Mouse (Mus musculus): Measurements from ENCODE around the gene Itga11. TPM values are rescaled to one million over a fixed set of nuclear protein-coding genes. Genes with fewer than 3 reads are reported as not detected.

The Itga11 gene
- polyA plus RNA-seq (2016; fragmentation: Nextera tagmentation; extraction: Ambion mirVana) = 4.5 and 7.6 TPM in 2 replicates

GRCm38 (mm10) chr9:62677641-62678549 is at the start of gene Itga11:
Gene Itga11 (plus strand): TSS chr9:62677826.
- 1% methylated on average over 43 of the region's 45 CpGs for WGBS
- H3K9ac ChIP-seq (replicated peaks) = peak within 1 kb of the TSS; percentile 75

GRCm38 (mm10) chr9:62630631-62631240 is 46.9 kb upstream of the Itga11 start:
- H3K9me3 ChIP-seq = peaks cover 7% of the 10 kb centered on the region
- 79% methylated on average over 10 of the region's 10 CpGs for WGBS
- no peaks in the 10 kb centered on the region for H3K27me3 ChIP-seq
- H3K4me3 ChIP-seq (replicated peaks) = no peak overlapping the region
- H3K4me2 ChIP-seq = no peak overlapping the region
- no peak overlapping the region for H3K9ac ChIP-seq (replicated peaks)
- H3K4me1 ChIP-seq (replicated peaks) = peaks cover 22% of the 10 kb centered on the region
- no peaks in the 10 kb centered on the region for H3K36me3 ChIP-seq
- no peak for ATAC-seq (ENCODE audit: insufficient number of reproducible peaks, insufficient read depth, low FRiP score, low TSS enrichment, low read depth)
- no peak overlapping the region for H3K27ac ChIP-seq

More at GRCm38 (mm10) chr9:62677641-62678549, at the start of gene Itga11:
- no peak for ATAC-seq (ENCODE audit: insufficient number of reproducible peaks, insufficient read depth, low FRiP score, low TSS enrichment, low read depth)
- peak within 1 kb of the TSS; percentile 51 for H3K4me3 ChIP-seq (replicated peaks)
- H3K27me3 ChIP-seq = peaks cover 34% of the 10 kb centered on the region
- peaks cover 29% of the 10 kb centered on the region for H3K4me1 ChIP-seq (replicated peaks)
- no peaks in the 10 kb centered on the region for H3K9me3 ChIP-seq
- H3K27ac ChIP-seq = peak within 1 kb of the TSS; percentile 74
- H3K4me2 ChIP-seq = peak within 1 kb of the TSS; percentile 88
- H3K36me3 ChIP-seq = no peaks in the 10 kb centered on the region

- H3K27me3 ChIP-seq = no peaks in the 10 kb centered on the region
- H3K9ac ChIP-seq (replicated peaks) = no peak overlapping the region
- H3K27ac ChIP-seq = peak overlapping the region; percentile 8; the same call in 1 of the 2 replicates
- H3K4me1 ChIP-seq (replicated peaks) = peaks cover 12% of the 10 kb centered on the region
- H3K9me3 ChIP-seq = peaks cover 7% of the 10 kb centered on the region
- H3K4me3 ChIP-seq (replicated peaks) = no peak overlapping the region
- no peaks in the 10 kb centered on the region for H3K36me3 ChIP-seq
- 62% methylated on average over 6 of the region's 6 CpGs for WGBS
- H3K4me2 ChIP-seq = no peak overlapping the region
- no peak for ATAC-seq (ENCODE audit: insufficient number of reproducible peaks, insufficient read depth, low FRiP score, low TSS enrichment, low read depth)
Measured at GRCm38 (mm10) chr9:62632392-62632791, 45.2 kb upstream of the Itga11 start.

- Histone ChIP-seq H3K4me3 (replicated peaks) (no peak overlapping the region), H3K27me3 (no peaks in the 10 kb centered on the region), H3K27ac (0 out of 2 replicates have a peak overlapping the region, but pooled peaks have one; percentile 29), H3K4me2 (no peak overlapping the region), H3K4me1 (replicated peaks) (peaks cover 10% of the 10 kb centered on the region), H3K36me3 (no peaks in the 10 kb centered on the region), H3K9me3 (no peaks in the 10 kb centered on the region), H3K9ac (replicated peaks) (no peak overlapping the region)
- 54% methylated on average over 6 of the region's 6 CpGs for WGBS
- ATAC-seq (ENCODE audit: insufficient number of reproducible peaks, insufficient read depth, low FRiP score, low TSS enrichment, low read depth) = no peak
Measured at GRCm38 (mm10) chr9:62638045-62638444, 39.6 kb upstream of the Itga11 start.

- H3K4me2 ChIP-seq = no peak overlapping the region
- WGBS = 75% methylated on average over 4 of the region's 4 CpGs
- H3K9me3 ChIP-seq = no peaks in the 10 kb centered on the region
- H3K9ac ChIP-seq (replicated peaks) = no peak overlapping the region
- no peak for ATAC-seq (ENCODE audit: insufficient number of reproducible peaks, insufficient read depth, low FRiP score, low TSS enrichment, low read depth)
- H3K36me3 ChIP-seq = no peaks in the 10 kb centered on the region
- peaks cover 21% of the 10 kb centered on the region for H3K4me1 ChIP-seq (replicated peaks)
- no peaks in the 10 kb centered on the region for H3K27me3 ChIP-seq
- H3K4me3 ChIP-seq (replicated peaks) = no peak overlapping the region
- H3K27ac ChIP-seq = no peak overlapping the region
Measured at GRCm38 (mm10) chr9:62639686-62640085, 37.9 kb upstream of the Itga11 start.

GRCm38 (mm10) chr9:62640188-62640587 is 37.4 kb upstream of the Itga11 start:
- no peak for ATAC-seq (ENCODE audit: insufficient number of reproducible peaks, insufficient read depth, low FRiP score, low TSS enrichment, low read depth)
- H3K36me3 ChIP-seq = no peaks in the 10 kb centered on the region
- peaks cover 26% of the 10 kb centered on the region for H3K4me1 ChIP-seq (replicated peaks)
- 82% methylated on average over 2 of the region's 2 CpGs for WGBS
- H3K9ac ChIP-seq (replicated peaks) = no peak overlapping the region
- H3K4me3 ChIP-seq (replicated peaks) = no peak overlapping the region
- no peak overlapping the region for H3K4me2 ChIP-seq
- H3K27me3 ChIP-seq = no peaks in the 10 kb centered on the region
- no peak overlapping the region for H3K27ac ChIP-seq
- no peaks in the 10 kb centered on the region for H3K9me3 ChIP-seq

GRCm38 (mm10) chr9:62645716-62646400 is 31.8 kb upstream of the Itga11 start:
- H3K36me3 ChIP-seq = no peaks in the 10 kb centered on the region
- no peak for ATAC-seq (ENCODE audit: insufficient number of reproducible peaks, insufficient read depth, low FRiP score, low TSS enrichment, low read depth)
- no peaks in the 10 kb centered on the region for H3K27me3 ChIP-seq
- no peak overlapping the region for H3K4me3 ChIP-seq (replicated peaks)
- H3K4me2 ChIP-seq = no peak overlapping the region
- H3K9me3 ChIP-seq = no peaks in the 10 kb centered on the region
- H3K27ac ChIP-seq = peak overlapping the region; percentile 82
- H3K4me1 ChIP-seq (replicated peaks) = peaks cover 48% of the 10 kb centered on the region
- 69% methylated on average over 6 of the region's 6 CpGs for WGBS
- 0 out of 2 replicates have a peak overlapping the region, but pooled peaks have one; percentile 14 for H3K9ac ChIP-seq (replicated peaks)

GRCm38 (mm10) chr9:62646721-62647183 is 30.9 kb upstream of the Itga11 start:
- Histone ChIP-seq H3K4me3 (replicated peaks) (no peak overlapping the region), H3K27ac (peak overlapping the region; percentile 82), H3K27me3 (no peaks in the 10 kb centered on the region), H3K9me3 (no peaks in the 10 kb centered on the region), H3K4me1 (replicated peaks) (peaks cover 48% of the 10 kb centered on the region), H3K9ac (replicated peaks) (no peak overlapping the region), H3K36me3 (no peaks in the 10 kb centered on the region), H3K4me2 (no peak overlapping the region)
- peak; percentile 66 for ATAC-seq (ENCODE audit: insufficient number of reproducible peaks, insufficient read depth, low FRiP score, low TSS enrichment, low read depth)
- 24% methylated on average over 7 of the region's 7 CpGs for WGBS

GRCm38 (mm10) chr9:62649444-62649843 is 28.2 kb upstream of the Itga11 start:
- no peak overlapping the region for H3K9ac ChIP-seq (replicated peaks)
- H3K36me3 ChIP-seq = no peaks in the 10 kb centered on the region
- ATAC-seq (ENCODE audit: insufficient number of reproducible peaks, insufficient read depth, low FRiP score, low TSS enrichment, low read depth) = no peak
- no peaks in the 10 kb centered on the region for H3K9me3 ChIP-seq
- WGBS = 87% methylated on average over 3 of the region's 3 CpGs
- H3K4me1 ChIP-seq (replicated peaks) = peaks cover 43% of the 10 kb centered on the region
- no peak overlapping the region for H3K4me3 ChIP-seq (replicated peaks)
- no peaks in the 10 kb centered on the region for H3K27me3 ChIP-seq
- no peak overlapping the region for H3K4me2 ChIP-seq
- H3K27ac ChIP-seq = peak overlapping the region; percentile 53; the same call in 1 of the 2 replicates

- 70% methylated on average over 6 of the region's 6 CpGs for WGBS
- Histone ChIP-seq H3K9ac (replicated peaks) (no peak overlapping the region), H3K4me3 (replicated peaks) (no peak overlapping the region), H3K36me3 (no peaks in the 10 kb centered on the region), H3K27me3 (0 out of 2 replicates have a peak, but pooled peaks cover 2% of the 10 kb centered on the region), H3K4me1 (replicated peaks) (peaks cover 42% of the 10 kb centered on the region), H3K4me2 (no peak overlapping the region), H3K27ac (peak overlapping the region; percentile 56; the same call in 1 of the 2 replicates), H3K9me3 (no peaks in the 10 kb centered on the region)
- no peak for ATAC-seq (ENCODE audit: insufficient number of reproducible peaks, insufficient read depth, low FRiP score, low TSS enrichment, low read depth)
Measured at GRCm38 (mm10) chr9:62650764-62651163, 26.9 kb upstream of the Itga11 start.

- H3K9ac ChIP-seq (replicated peaks) = no peak overlapping the region
- H3K4me2 ChIP-seq = no peak overlapping the region
- H3K36me3 ChIP-seq = no peaks in the 10 kb centered on the region
- H3K4me3 ChIP-seq (replicated peaks) = no peak overlapping the region
- peaks cover 21% of the 10 kb centered on the region for H3K4me1 ChIP-seq (replicated peaks)
- 0 out of 2 replicates have a peak, but pooled peaks cover 2% of the 10 kb centered on the region for H3K27me3 ChIP-seq
- WGBS = 65% methylated on average over 6 of the region's 6 CpGs
- H3K27ac ChIP-seq = 0 out of 2 replicates have a peak overlapping the region, but pooled peaks have one; percentile 12
- ATAC-seq (ENCODE audit: insufficient number of reproducible peaks, insufficient read depth, low FRiP score, low TSS enrichment, low read depth) = no peak
- H3K9me3 ChIP-seq = no peaks in the 10 kb centered on the region
Measured at GRCm38 (mm10) chr9:62654336-62654735, 23.3 kb upstream of the Itga11 start.

Measured in limb, embryonic 12.5 days (tissue).